Mouse (Mus musculus): ENCODE results near the gene Pofut1.

DNA sequence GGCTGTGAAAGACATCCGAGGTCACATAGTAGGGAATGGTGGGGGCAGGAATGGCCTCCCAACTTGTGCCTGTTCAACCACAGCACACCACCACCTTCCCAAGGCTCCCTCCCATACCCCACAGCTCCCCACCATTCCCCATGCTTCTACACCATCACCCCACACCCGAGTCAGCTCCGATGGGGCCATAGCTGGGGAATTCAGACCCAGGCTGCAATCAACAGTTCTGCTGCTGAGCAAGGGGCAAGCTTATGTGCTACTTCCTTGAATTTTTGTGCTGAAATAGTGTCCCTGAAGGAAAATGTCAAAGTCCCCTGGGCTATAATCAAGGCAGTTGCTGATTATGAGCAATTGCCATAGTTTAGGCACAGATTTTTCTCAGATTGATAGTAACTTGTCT is 22.8 kb upstream of the Pofut1 start:
- no peak for TF ChIP-seq CTCF (IDR thresholded peaks at IDR 0.05)
- TF ChIP-seq EP300 (IDR thresholded peaks at IDR 0.05): no peak

Measured in lung, postnatal 0 days (tissue).